Mouse (Mus musculus): Measurements from ENCODE around the gene Dmrt2. TPM values are rescaled to one million over a fixed set of nuclear protein-coding genes. Genes with fewer than 3 reads are reported as not detected.

Dmrt2 gene
- 0.45 and 0.50 TPM in 2 replicates for polyA plus RNA-seq (2015; fragmentation: Nextera tagmentation; extraction: Ambion mirVana)

DNA sequence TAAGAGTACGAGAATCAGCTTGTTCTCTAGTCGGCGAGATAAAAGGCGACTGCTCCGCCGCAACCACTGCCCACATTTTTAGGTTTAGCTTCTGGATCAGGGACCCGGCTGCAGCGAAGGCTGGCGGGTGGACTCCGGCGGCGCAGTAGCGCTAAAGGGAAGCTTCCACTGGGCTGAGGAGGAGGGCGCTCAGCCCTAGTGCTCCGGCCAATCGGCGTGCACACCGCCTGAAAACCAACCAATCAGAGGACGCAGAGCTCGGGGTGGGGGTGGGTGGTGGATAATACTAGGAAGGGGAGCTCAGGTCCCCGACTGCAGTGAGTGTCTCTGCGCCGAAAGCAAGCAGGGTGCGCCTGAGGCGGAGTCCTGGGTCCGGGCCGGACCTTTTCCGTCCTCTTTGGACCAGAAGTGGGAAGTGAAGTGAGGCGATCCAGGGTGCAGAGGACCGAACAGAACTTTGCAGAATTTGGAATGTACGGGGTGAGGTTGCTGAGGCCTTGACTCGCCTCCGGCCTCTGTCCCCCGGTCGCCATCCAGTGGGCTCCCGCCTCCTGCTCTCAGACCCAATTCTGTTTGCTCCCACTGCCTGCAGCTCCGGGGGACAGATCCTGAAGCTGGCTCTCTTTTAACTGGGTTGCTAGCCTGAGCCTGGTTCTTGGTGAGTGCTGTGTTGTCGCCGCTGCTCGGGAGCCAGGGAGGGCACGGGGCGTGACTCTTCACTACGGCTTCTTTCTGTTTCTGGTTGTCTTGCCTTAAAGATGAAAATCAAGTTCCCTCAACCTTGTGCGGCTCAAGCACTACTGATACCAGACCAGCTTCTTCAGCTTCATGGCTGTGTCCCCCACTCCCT is at the start of gene Dmrt2:
Dmrt2 (plus strand) TSS at position 311 of the 850 bp plus-strand sequence.
- peak within 1 kb of the TSS; percentile 53 for H3K4me3 ChIP-seq (replicated peaks)
- H3K27ac ChIP-seq: no peak within 1 kb of the TSS
- peak; percentile 16 for DNase-seq
- H3K9me3 ChIP-seq (replicated peaks): no peaks in the 10 kb centered on the region
- under 1% methylated on average over 44 of the region's 44 CpGs for WGBS (ENCODE audit: insufficient replicate concordance)
- H3K4me2 ChIP-seq: peak within 1 kb of the TSS; percentile 66
- H3K4me1 ChIP-seq (replicated peaks): peaks cover 7% of the 10 kb centered on the region
- peak; percentile 86 for ATAC-seq (ENCODE audit: low read depth)
- H3K9ac ChIP-seq: 0 out of 2 replicates have a peak within 1 kb of the TSS, but pooled peaks have one; percentile 9
- H3K36me3 ChIP-seq: no peaks in the 10 kb centered on the region
- peaks cover 97% of the 10 kb centered on the region for H3K27me3 ChIP-seq

GRCm38 (mm10) chr19:25628490-25628889 is 43.7 kb upstream of the Dmrt2 start:
- Histone ChIP-seq H3K9me3 (replicated peaks) (no peaks in the 10 kb centered on the region), H3K36me3 (no peaks in the 10 kb centered on the region), H3K4me1 (replicated peaks) (no peaks in the 10 kb centered on the region), H3K4me3 (replicated peaks) (no peak overlapping the region), H3K9ac (no peak overlapping the region), H3K27me3 (peaks cover 38% of the 10 kb centered on the region), H3K27ac (no peak overlapping the region), H3K4me2 (no peak overlapping the region)
- no peak for ATAC-seq (ENCODE audit: low read depth)
- DNase-seq: peak; percentile 13
- 12% methylated on average over 9 of the region's 9 CpGs for WGBS (ENCODE audit: insufficient replicate concordance)

DNA sequence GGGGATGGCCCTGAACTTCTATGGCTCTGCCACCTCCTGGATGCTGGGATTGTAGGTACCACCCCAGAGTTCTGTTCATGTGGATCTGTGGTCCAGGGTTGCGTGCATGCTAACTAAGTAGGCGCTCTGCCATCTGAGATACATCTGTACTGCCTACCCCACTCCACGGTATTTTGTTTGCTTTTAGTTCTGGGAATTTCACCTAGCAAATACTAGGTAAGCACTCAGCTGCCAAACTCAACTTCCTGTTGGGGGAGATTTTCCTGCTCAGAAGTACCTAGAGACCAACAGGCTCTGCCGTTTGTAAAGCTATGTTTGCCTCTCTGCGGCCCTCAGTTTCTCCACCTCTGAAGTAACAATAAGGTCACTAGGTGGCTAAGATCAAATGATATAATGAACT is 37.1 kb upstream of the Dmrt2 start:
- Histone ChIP-seq H3K36me3 (no peaks in the 10 kb centered on the region), H3K4me1 (replicated peaks) (no peaks in the 10 kb centered on the region), H3K27me3 (no peaks in the 10 kb centered on the region), H3K9me3 (replicated peaks) (no peaks in the 10 kb centered on the region), H3K4me2 (no peak overlapping the region), H3K9ac (no peak overlapping the region), H3K27ac (no peak overlapping the region), H3K4me3 (replicated peaks) (no peak overlapping the region)
- DNase-seq (no peak), ATAC-seq (ENCODE audit: low read depth) (no peak)
- WGBS (ENCODE audit: insufficient replicate concordance): 66% methylated on average over 5 of the region's 5 CpGs

GRCm38 (mm10) chr19:25635622-25636244 is 36.5 kb upstream of the Dmrt2 start:
- no peaks in the 10 kb centered on the region for H3K27me3 ChIP-seq
- H3K4me2 ChIP-seq: peak overlapping the region; percentile 31; the same call in 1 of the 2 replicates
- H3K9ac ChIP-seq: no peak overlapping the region
- no peaks in the 10 kb centered on the region for H3K4me1 ChIP-seq (replicated peaks)
- no peak overlapping the region for H3K27ac ChIP-seq
- DNase-seq: no peak
- ATAC-seq (ENCODE audit: low read depth): no peak
- H3K36me3 ChIP-seq: no peaks in the 10 kb centered on the region
- no peak overlapping the region for H3K4me3 ChIP-seq (replicated peaks)
- 13% methylated on average over 22 of the region's 22 CpGs for WGBS (ENCODE audit: insufficient replicate concordance)
- H3K9me3 ChIP-seq (replicated peaks): no peaks in the 10 kb centered on the region

DNA sequence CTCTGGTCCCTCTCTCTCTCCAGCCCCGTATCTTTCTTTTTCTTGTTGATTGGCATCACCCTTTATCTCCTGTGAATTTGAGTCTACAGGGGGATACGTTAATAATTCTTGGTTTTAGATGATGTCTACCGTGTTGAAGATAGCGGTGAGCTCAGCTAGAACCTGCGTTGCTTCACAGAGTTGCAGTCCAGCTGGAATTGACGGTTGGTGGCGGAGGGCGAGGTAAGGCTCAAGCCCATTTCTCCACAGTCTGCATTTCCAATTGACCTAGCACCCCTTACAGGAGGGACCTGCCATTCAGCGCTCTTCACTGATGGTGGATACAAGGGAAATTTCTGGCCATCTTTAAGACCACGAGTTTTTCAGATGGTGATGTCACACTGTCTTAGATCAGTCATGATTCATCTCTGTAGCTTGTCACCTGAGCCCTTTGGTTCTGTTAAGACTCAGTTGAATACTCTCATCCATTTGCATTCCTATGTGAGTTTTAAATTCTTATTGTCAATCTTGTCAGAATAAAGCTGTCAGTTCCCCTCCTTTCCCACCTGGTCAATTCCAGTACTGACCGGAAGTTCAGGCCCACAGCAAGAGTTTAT is 33.3 kb upstream of the Dmrt2 start:
- Histone ChIP-seq H3K36me3 (no peaks in the 10 kb centered on the region), H3K27ac (no peak overlapping the region), H3K27me3 (no peaks in the 10 kb centered on the region), H3K4me3 (replicated peaks) (no peak overlapping the region), H3K9me3 (replicated peaks) (no peaks in the 10 kb centered on the region), H3K9ac (no peak overlapping the region), H3K4me1 (replicated peaks) (no peaks in the 10 kb centered on the region), H3K4me2 (no peak overlapping the region)
- DNase-seq (no peak), ATAC-seq (ENCODE audit: low read depth) (no peak)
- 58% methylated on average over 11 of the region's 11 CpGs for WGBS (ENCODE audit: insufficient replicate concordance)

DNA sequence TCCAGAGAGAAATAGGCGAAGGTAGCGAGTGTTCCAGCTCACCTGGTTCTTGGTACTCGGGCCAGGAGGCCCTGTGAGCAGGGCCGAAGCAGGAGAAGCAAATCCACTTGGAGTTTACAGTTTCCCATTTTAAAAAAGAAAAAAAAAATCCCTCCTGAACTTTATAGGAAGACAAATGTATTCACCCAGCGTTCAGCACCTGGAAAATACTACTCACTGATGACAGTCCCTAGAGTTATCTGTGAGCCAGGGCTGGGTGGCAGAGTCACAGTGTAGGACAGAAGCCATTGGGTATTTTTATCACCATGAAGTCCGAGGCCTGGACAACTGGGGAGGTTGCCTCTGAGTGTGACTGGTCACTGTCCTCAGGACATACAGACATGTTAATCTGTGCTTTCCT is 30.4 kb upstream of the Dmrt2 start:
- Histone ChIP-seq H3K9ac (no peak overlapping the region), H3K27me3 (no peaks in the 10 kb centered on the region), H3K36me3 (no peaks in the 10 kb centered on the region), H3K27ac (no peak overlapping the region), H3K4me1 (replicated peaks) (no peaks in the 10 kb centered on the region), H3K4me2 (no peak overlapping the region), H3K9me3 (replicated peaks) (no peaks in the 10 kb centered on the region), H3K4me3 (replicated peaks) (no peak overlapping the region)
- WGBS (ENCODE audit: insufficient replicate concordance): 57% methylated on average over 6 of the region's 6 CpGs
- ATAC-seq (ENCODE audit: low read depth): no peak
- DNase-seq: no peak

DNA sequence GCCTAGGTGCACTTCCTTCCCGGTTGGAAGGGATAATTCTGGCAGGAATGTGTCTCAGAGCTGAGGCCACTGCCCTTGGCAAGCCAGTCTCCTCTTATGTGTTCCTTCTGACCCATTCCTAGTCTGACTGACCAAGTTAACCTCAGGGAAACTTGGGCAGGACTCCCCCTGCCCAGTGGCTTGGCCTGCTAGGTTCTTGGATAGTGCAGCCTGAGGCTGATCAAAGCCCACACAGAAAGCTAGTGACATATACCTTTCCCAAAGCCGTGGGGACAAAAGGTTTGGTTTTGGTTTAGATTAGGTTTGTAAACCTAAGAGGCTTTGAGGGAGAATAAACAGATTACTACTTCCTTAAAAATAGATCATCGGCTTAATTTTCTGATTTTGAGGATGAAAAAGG is 25.1 kb upstream of the Dmrt2 start:
- ATAC-seq (ENCODE audit: low read depth) (no peak), DNase-seq (no peak)
- 0 out of 2 replicates have a peak, but pooled peaks cover 3% of the 10 kb centered on the region for H3K4me1 ChIP-seq (replicated peaks)
- no peaks in the 10 kb centered on the region for H3K9me3 ChIP-seq (replicated peaks)
- 48% methylated on average over 3 of the region's 3 CpGs for WGBS (ENCODE audit: insufficient replicate concordance)
- no peak overlapping the region for H3K27ac ChIP-seq
- no peak overlapping the region for H3K4me2 ChIP-seq
- H3K9ac ChIP-seq: no peak overlapping the region
- H3K4me3 ChIP-seq (replicated peaks): no peak overlapping the region
- H3K36me3 ChIP-seq: no peaks in the 10 kb centered on the region
- no peaks in the 10 kb centered on the region for H3K27me3 ChIP-seq

GRCm38 (mm10) chr19:25648701-25649100 is 23.5 kb upstream of the Dmrt2 start:
- Histone ChIP-seq H3K4me1 (replicated peaks) (0 out of 2 replicates have a peak, but pooled peaks cover 3% of the 10 kb centered on the region), H3K36me3 (no peaks in the 10 kb centered on the region), H3K9ac (no peak overlapping the region), H3K4me3 (replicated peaks) (no peak overlapping the region), H3K9me3 (replicated peaks) (no peaks in the 10 kb centered on the region), H3K27me3 (no peaks in the 10 kb centered on the region), H3K27ac (no peak overlapping the region), H3K4me2 (no peak overlapping the region)
- ATAC-seq (ENCODE audit: low read depth) (0 out of 2 replicates have a peak, but pooled peaks have one; percentile 39), DNase-seq (no peak)
- 43% methylated on average over 4 of the region's 4 CpGs for WGBS (ENCODE audit: insufficient replicate concordance)

DNA sequence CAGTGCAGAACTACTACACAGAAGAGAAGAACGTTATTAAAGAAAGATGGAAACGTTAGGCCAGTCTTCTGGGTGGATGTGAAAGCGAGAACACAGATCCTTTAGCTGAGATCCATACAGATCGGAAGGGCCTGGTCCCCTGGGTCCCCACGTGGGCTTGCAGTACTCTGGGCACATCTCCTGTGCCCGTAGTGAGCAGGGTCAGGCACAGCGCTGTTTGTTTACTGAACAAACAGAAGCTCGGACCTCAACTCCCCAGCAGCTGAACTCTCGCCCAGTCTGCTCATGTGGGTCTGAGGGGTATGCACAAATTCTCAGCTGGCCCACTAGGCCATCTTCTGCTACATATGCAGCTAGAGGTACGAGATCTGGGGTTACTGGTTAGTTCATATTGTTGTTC is 21.7 kb upstream of the Dmrt2 start:
- Histone ChIP-seq H3K4me1 (replicated peaks) (0 out of 2 replicates have a peak, but pooled peaks cover 3% of the 10 kb centered on the region), H3K27ac (no peak overlapping the region), H3K27me3 (no peaks in the 10 kb centered on the region), H3K4me2 (no peak overlapping the region), H3K4me3 (replicated peaks) (no peak overlapping the region), H3K9ac (no peak overlapping the region), H3K36me3 (no peaks in the 10 kb centered on the region), H3K9me3 (replicated peaks) (no peaks in the 10 kb centered on the region)
- DNase-seq (no peak), ATAC-seq (ENCODE audit: low read depth) (peak; percentile 58; the same call in 1 of the 2 replicates)
- 58% methylated on average over 10 of the region's 10 CpGs for WGBS (ENCODE audit: insufficient replicate concordance)

- ATAC-seq (ENCODE audit: low read depth): no peak
- 56% methylated on average over 5 of the region's 5 CpGs for WGBS (ENCODE audit: insufficient replicate concordance)
These were observed 19.7 kb upstream of the Dmrt2 start for GRCm38 (mm10) chr19:25652560-25652959.

GRCm38 (mm10) chr19:25654034-25654749 is 18.0 kb upstream of the Dmrt2 start:
- H3K4me2 ChIP-seq: no peak overlapping the region
- WGBS (ENCODE audit: insufficient replicate concordance): 53% methylated on average over 12 of the region's 12 CpGs

More at GRCm38 (mm10) chr19:25652560-25652959, 19.7 kb upstream of the Dmrt2 start:
- no peak overlapping the region for H3K4me3 ChIP-seq (replicated peaks)
- H3K4me1 ChIP-seq (replicated peaks): 0 out of 2 replicates have a peak, but pooled peaks cover 3% of the 10 kb centered on the region
- H3K36me3 ChIP-seq: no peaks in the 10 kb centered on the region
- H3K27ac ChIP-seq: no peak overlapping the region
- H3K27me3 ChIP-seq: no peaks in the 10 kb centered on the region
- no peak overlapping the region for H3K9ac ChIP-seq
- no peak overlapping the region for H3K4me2 ChIP-seq
- no peaks in the 10 kb centered on the region for H3K9me3 ChIP-seq (replicated peaks)
- no peak for DNase-seq

More at GRCm38 (mm10) chr19:25654034-25654749, 18.0 kb upstream of the Dmrt2 start:
- no peak for ATAC-seq (ENCODE audit: low read depth)
- no peak overlapping the region for H3K4me3 ChIP-seq (replicated peaks)
- no peaks in the 10 kb centered on the region for H3K36me3 ChIP-seq
- H3K27me3 ChIP-seq: no peaks in the 10 kb centered on the region
- H3K9me3 ChIP-seq (replicated peaks): no peaks in the 10 kb centered on the region
- no peaks in the 10 kb centered on the region for H3K4me1 ChIP-seq (replicated peaks)
- no peak overlapping the region for H3K9ac ChIP-seq
- DNase-seq: no peak
- H3K27ac ChIP-seq: no peak overlapping the region
